Mouse (Mus musculus): ENCODE data around the gene Mt4. TPM values are rescaled to one million over a fixed set of nuclear protein-coding genes. Genes with fewer than 3 reads are reported as not detected.

Gene Mt4
- total and polyA plus RNA-seq, 3 experiments = not detected

DNA sequence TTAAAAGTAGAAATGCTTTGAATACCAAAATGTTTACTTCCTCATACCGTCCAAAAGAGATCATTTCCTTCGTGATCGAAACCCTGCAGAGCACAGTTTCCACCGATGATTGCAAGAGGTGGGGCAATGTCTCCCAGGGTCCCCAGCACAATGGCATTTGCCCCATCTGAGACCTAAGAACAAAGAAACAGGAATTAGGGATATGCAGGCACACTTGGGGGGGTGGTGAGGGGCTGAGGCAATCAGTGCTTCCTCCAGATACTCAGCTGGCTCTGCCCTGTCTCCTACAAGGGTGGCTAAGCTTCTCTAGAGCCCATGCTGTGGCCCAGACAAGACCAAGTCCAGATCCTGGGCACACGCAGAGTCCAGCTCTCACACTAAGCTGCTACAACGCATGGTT lies 47.3 kb upstream of the Mt4 start:
- no peaks in the 10 kb centered on the region for H3K36me3 ChIP-seq (ENCODE audit: control insufficient read depth in 1 of 2, insufficient read depth in 2 of 2, low read length in 2 of 2)
- no peaks in the 10 kb centered on the region for H3K9me3 ChIP-seq (replicated peaks; ENCODE audit: insufficient read depth, low read length)
- no peak overlapping the region for H3K27ac ChIP-seq (ENCODE audit: control insufficient read depth, low read depth, low read length)
- TF ChIP-seq CHD2 (IDR thresholded peaks at IDR 0.05; ENCODE audit: low read length) (no peak), ETS1 (IDR thresholded peaks at IDR 0.05; ENCODE audit: low read depth, low read length) (no peak)
- no peaks in the 10 kb centered on the region for H3K79me2 ChIP-seq (ENCODE audit: control insufficient read depth, insufficient read depth, low read length, poor library complexity)
- H3K9ac ChIP-seq (ENCODE audit: control insufficient read depth, low read depth, low read length, poor library complexity, severe bottlenecking) = no peak overlapping the region
- H3K4me1 ChIP-seq (ENCODE audit: control insufficient read depth in 1 of 2, insufficient read depth in 2 of 2, low read length in 2 of 2) = no peaks in the 10 kb centered on the region; a peak in 1 of 4 replicates
- DNase-seq (ENCODE audit: low read depth, low spot score) = no peak
- H3K4me3 ChIP-seq (ENCODE audit: control insufficient read depth in 1 of 2, insufficient read depth in 1 of 2, low read depth in 2 of 2, low read length in 2 of 2) = no peak overlapping the region
- no peaks in the 10 kb centered on the region for H3K27me3 ChIP-seq (ENCODE audit: control insufficient read depth in 1 of 2, insufficient read depth in 2 of 2, low read length in 2 of 2)

DNA sequence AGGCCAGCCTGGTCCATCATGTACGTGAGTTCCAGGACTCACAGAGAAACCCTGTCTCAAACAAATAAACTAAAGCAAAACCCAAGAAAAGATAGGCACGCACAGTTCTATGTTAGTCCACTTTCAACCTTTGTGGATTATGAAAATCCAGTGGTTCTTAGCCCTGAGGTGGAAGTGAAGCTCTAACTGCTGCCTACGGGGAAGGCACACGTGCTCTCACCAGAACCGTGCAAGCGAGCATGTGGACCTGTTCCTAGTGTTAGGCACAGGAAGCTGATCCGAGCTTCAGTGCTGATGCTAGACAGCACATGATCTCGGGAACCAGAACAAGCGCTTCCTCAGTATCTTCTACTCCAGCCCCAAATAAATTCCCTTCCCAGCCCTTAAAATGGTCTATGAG lies 44.1 kb upstream of the Mt4 start:
- DNase-seq (ENCODE audit: low read depth, low spot score) = no peak
- no peak overlapping the region for H3K9ac ChIP-seq (ENCODE audit: control insufficient read depth, low read depth, low read length, poor library complexity, severe bottlenecking)
- H3K4me1 ChIP-seq (ENCODE audit: control insufficient read depth in 1 of 2, insufficient read depth in 2 of 2, low read length in 2 of 2) = no peaks in the 10 kb centered on the region; a peak in 1 of 4 replicates
- TF ChIP-seq MAX (IDR thresholded peaks at IDR 0.05; ENCODE audit: low read length) (no peak), BHLHE40 (IDR thresholded peaks at IDR 0.05; ENCODE audit: borderline replicate concordance, low read depth, low read length) (no peak), TCF12 (IDR thresholded peaks at IDR 0.05; ENCODE audit: low read depth, low read length) (no peak), NELFE (IDR thresholded peaks at IDR 0.05; ENCODE audit: low read depth, low read length) (no peak), POLR2A (IDR thresholded peaks at IDR 0.05; ENCODE audit: control insufficient read depth in 1 of 2, insufficient read depth in 1 of 2, low read depth in 1 of 2, low read length in 2 of 2, poor library complexity in 1 of 2) (no peak), E2F4 (IDR thresholded peaks at IDR 0.05; ENCODE audit: borderline replicate concordance, low read depth, low read length) (no peak), SIN3A (IDR thresholded peaks at IDR 0.05; ENCODE audit: low read length) (no peak)
- no peaks in the 10 kb centered on the region for H3K79me2 ChIP-seq (ENCODE audit: control insufficient read depth, insufficient read depth, low read length, poor library complexity)
- H3K9me3 ChIP-seq (replicated peaks; ENCODE audit: insufficient read depth, low read length) = no peaks in the 10 kb centered on the region
- H3K27ac ChIP-seq (ENCODE audit: control insufficient read depth, low read depth, low read length) = no peak overlapping the region
- peaks cover 0 to 5% of the 10 kb centered on the region in 2 experiments; a peak in 2 of 4 replicates for H3K36me3 ChIP-seq (ENCODE audit: control insufficient read depth in 1 of 2, insufficient read depth in 2 of 2, low read length in 2 of 2)
- no peaks in the 10 kb centered on the region for H3K27me3 ChIP-seq (ENCODE audit: control insufficient read depth in 1 of 2, insufficient read depth in 2 of 2, low read length in 2 of 2)
- no peak overlapping the region for H3K4me3 ChIP-seq (ENCODE audit: control insufficient read depth in 1 of 2, insufficient read depth in 1 of 2, low read depth in 2 of 2, low read length in 2 of 2)

DNA sequence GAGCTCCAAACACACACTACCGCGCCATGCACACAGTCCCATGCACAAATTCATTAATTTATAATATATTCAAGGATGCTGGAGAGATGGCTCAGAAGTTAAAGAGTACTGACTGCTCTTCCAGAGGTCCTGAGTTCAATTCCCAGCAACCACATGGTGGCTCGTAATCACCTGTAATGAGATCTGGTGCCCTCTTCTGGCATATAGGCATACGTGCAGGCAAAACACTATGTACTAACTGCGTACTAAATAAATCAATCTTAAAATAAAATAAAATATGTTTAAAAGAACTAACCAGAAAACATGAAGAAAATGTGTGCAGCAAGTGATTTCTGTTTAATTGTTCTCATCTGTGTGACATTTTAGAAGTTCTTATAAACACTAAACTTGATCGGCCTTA lies 42.7 kb upstream of the Mt4 start:
- H3K4me3 ChIP-seq (ENCODE audit: control insufficient read depth in 1 of 2, insufficient read depth in 1 of 2, low read depth in 2 of 2, low read length in 2 of 2) = no peak overlapping the region
- H3K9me3 ChIP-seq (replicated peaks; ENCODE audit: insufficient read depth, low read length) = no peaks in the 10 kb centered on the region
- H3K27ac ChIP-seq (ENCODE audit: control insufficient read depth, low read depth, low read length) = no peak overlapping the region
- no peaks in the 10 kb centered on the region for H3K27me3 ChIP-seq (ENCODE audit: control insufficient read depth in 1 of 2, insufficient read depth in 2 of 2, low read length in 2 of 2)
- peak; percentile 46 for DNase-seq (ENCODE audit: low read depth, low spot score)
- no peak overlapping the region for H3K9ac ChIP-seq (ENCODE audit: control insufficient read depth, low read depth, low read length, poor library complexity, severe bottlenecking)
- no peaks in the 10 kb centered on the region; the same call in 1 of the 2 replicates for H3K79me2 ChIP-seq (ENCODE audit: control insufficient read depth, insufficient read depth, low read length, poor library complexity)
- peaks cover 0 to 4% of the 10 kb centered on the region in 2 experiments; a peak in 2 of 4 replicates for H3K4me1 ChIP-seq (ENCODE audit: control insufficient read depth in 1 of 2, insufficient read depth in 2 of 2, low read length in 2 of 2)
- peaks cover 0 to 11% of the 10 kb centered on the region in 2 experiments; a peak in 2 of 4 replicates for H3K36me3 ChIP-seq (ENCODE audit: control insufficient read depth in 1 of 2, insufficient read depth in 2 of 2, low read length in 2 of 2)
- no peak for TF ChIP-seq MAX (IDR thresholded peaks at IDR 0.05; ENCODE audit: low read length)
- TF ChIP-seq MYC (IDR thresholded peaks at IDR 0.05; ENCODE audit: low read depth, low read length) = peak; percentile 69; the same call in 1 of the 2 replicates
- TF ChIP-seq SMC3 (IDR thresholded peaks at IDR 0.05; ENCODE audit: low read depth, low read length) = peak; percentile 43
- peak; percentile 32 for TF ChIP-seq RAD21 (IDR thresholded peaks at IDR 0.05; ENCODE audit: low read depth, low read length)
- TF ChIP-seq CTCF (IDR thresholded peaks at IDR 0.05 in 2 of 3, conservative IDR thresholded peaks at IDR 0.05 in 1 of 3; ENCODE audit: control insufficient read depth in 1 of 3, insufficient read depth in 1 of 3, low read depth in 2 of 3, low read length in 3 of 3, poor library complexity in 1 of 3, severe bottlenecking in 1 of 3) = peak; percentile 36 to 56 (median 39)

Measured in MEL (cell line).